ENCODE assay signal across 8 mouse cellular contexts in the genomic region with DNA sequence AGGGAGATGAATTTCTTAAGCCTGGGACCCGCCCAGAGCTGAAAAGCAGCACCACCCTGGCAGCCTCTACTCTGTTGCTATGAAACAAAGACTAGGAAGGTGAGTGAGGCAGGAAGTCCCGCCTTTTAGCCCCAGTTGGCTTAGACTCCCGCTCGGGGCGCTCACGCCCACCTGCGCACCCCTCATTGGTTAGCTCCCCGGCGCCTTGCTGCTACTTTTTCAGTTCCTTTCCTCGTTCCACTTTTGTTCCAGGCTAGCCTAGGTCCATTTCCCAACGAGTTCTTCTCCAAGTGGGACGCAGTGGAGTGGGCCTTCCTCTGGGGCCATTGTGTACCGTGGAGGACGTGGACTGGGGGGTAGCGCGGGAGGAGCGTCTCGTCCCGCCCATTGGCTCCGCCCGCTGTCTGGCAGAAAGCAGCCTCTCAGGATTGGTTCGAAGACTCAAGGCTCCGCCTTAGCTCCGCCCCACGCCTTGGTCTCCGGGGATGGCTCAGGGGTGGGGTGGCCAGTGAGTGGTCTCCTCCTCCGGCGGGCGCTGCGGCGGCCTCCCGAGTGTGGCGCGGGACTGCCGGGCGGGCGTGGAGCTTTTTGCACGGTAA. TPM values are rescaled to one million over a fixed set of nuclear protein-coding genes. Genes with fewer than 3 reads are reported as not detected.
DNase-seq lines count a peak whose midpoint lies in the region; ATAC-seq and TF ChIP-seq lines count a peak whose summit lies in the region.

Cblb (plus strand) TSS at position 135 of the 599 bp plus-strand sequence.

- peaks cover 3% of the 10 kb centered on the region; the same call in 1 of the 2 replicates for H3K27me3 ChIP-seq in G1E (ENCODE audit: insufficient read depth, low read length)
- no peaks in the 10 kb centered on the region for H3K27me3 ChIP-seq in forebrain, postnatal 0 days (ENCODE audit: insufficient read depth, low read length)
- H3K27me3 ChIP-seq in lung, embryonic 15.5 days, result no peaks in the 10 kb centered on the region

- peak within 1 kb of the TSS; percentile 92 for H3K4me3 ChIP-seq in G1E (ENCODE audit: low read depth, low read length)
- H3K4me3 ChIP-seq in forebrain, postnatal 0 days (ENCODE audit: low read depth, low read length), result peak within 1 kb of the TSS; percentile 96
- H3K4me3 ChIP-seq in lung, embryonic 15.5 days, result peak within 1 kb of the TSS; percentile 89

- peaks cover 4% of the 10 kb centered on the region; the same call in 1 of the 2 replicates for H3K4me1 ChIP-seq in G1E (ENCODE audit: insufficient read depth, low read depth, low read length)
- peaks cover 15% of the 10 kb centered on the region for H3K4me1 ChIP-seq in forebrain, postnatal 0 days (ENCODE audit: insufficient read depth)
- H3K4me1 ChIP-seq in lung, embryonic 15.5 days, result peaks cover 27% of the 10 kb centered on the region

- H3K9me3 ChIP-seq in G1E (replicated peaks), result no peaks in the 10 kb centered on the region
- no peaks in the 10 kb centered on the region for H3K9me3 ChIP-seq in forebrain, postnatal 0 days (ENCODE audit: low read length)
- H3K9me3 ChIP-seq in lung, embryonic 15.5 days, result no peaks in the 10 kb centered on the region

- H3K27ac ChIP-seq in forebrain, postnatal 0 days (ENCODE audit: low read depth, low read length), result peak within 1 kb of the TSS; percentile 94
- H3K27ac ChIP-seq in lung, embryonic 15.5 days, result peak within 1 kb of the TSS; percentile 99

- WGBS in forebrain, postnatal 0 days, result under 1% methylated on average over 38 of the region's 38 CpGs
- WGBS in lung, embryonic 15.5 days, result under 1% methylated on average over 38 of the region's 38 CpGs

- H3K36me3 ChIP-seq in G1E (replicated peaks), result peaks cover 20% of the 10 kb centered on the region
- H3K36me3 ChIP-seq in forebrain, postnatal 0 days (ENCODE audit: insufficient read depth), result no peaks in the 10 kb centered on the region
- peaks cover 13% of the 10 kb centered on the region; the same call in 1 of the 2 replicates for H3K36me3 ChIP-seq in lung, embryonic 15.5 days

- peak; percentile 99 for DNase-seq in G1E (ENCODE audit: low spot score)
- peak; percentile 95 to 99 for DNase-seq in cerebellum, adult 18-20 months
- peak; percentile 98 for DNase-seq in forebrain, postnatal 0 days
- peak; percentile 99 for DNase-seq in heart, postnatal 4 days
- peak; percentile 96 to 97 for DNase-seq in layer of hippocampus, adult 8-10 months (ENCODE audit: low spot score in 2 of 2)
- peak; percentile 97 for DNase-seq in ovary, adult 18-20 months (ENCODE audit: low spot score)
- peak; percentile 97 for DNase-seq in thymus, postnatal 0 days (ENCODE audit: low spot score)

- H3K4me2 ChIP-seq in forebrain, postnatal 0 days (ENCODE audit: low read depth), result peak within 1 kb of the TSS; percentile 60
- H3K4me2 ChIP-seq in lung, embryonic 15.5 days, result peak within 1 kb of the TSS; percentile 63

- ATAC-seq in G1E (ENCODE audit: extremely low read depth, insufficient number of reproducible peaks, low FRiP score, poor library complexity, severe bottlenecking), result peak; percentile 95
- peak; percentile 99 for ATAC-seq in forebrain, postnatal 0 days
- ATAC-seq in lung, embryonic 15.5 days (ENCODE audit: borderline replicate concordance, extremely low read depth, low FRiP score, low TSS enrichment), result peak; percentile 99

- TF ChIP-seq CTCF in G1E (IDR thresholded peaks at IDR 0.05; ENCODE audit: low read depth, low read length), result no peak
- peak; percentile 31; the same call in 1 of the 2 replicates for TF ChIP-seq CTCF in forebrain, postnatal 0 days (IDR thresholded peaks at IDR 0.05; ENCODE audit: low read depth)

- H3K9ac ChIP-seq in forebrain, postnatal 0 days, result peak within 1 kb of the TSS; percentile 92
- H3K9ac ChIP-seq in lung, embryonic 15.5 days, result peak within 1 kb of the TSS; percentile 88

RNA-seq across cellular contexts. Expression of gene Cblb, which starts in this region (rescaled TPM):
- total RNA-seq in G1E (2014; fragmentation: Nextera tagmentation) (31.9 and 36.9 TPM in 2 replicates), G1E (2017) (7.0 and 9.1 TPM in 2 replicates)
- 3.1 and 5.4 TPM in 2 replicates for polyA plus RNA-seq in G1E (2012)
- total RNA-seq in forebrain, postnatal 0 days (2014; rRNA removed), result 12.0 and 14.5 TPM in 2 replicates
- polyA plus RNA-seq in forebrain, postnatal 0 days (2015; fragmentation: Nextera tagmentation; extraction: Ambion mirVana), result 6.5 TPM in 2 replicates
- 10 to 100 TPM; 15.4 to 17.2 TPM for total RNA-seq in heart, postnatal 4 days (2021)
- 10 to 100 TPM; 24.8 to 34.7 (median 32.1) TPM for total RNA-seq in layer of hippocampus, adult 8-10 months (2022)
- polyA plus RNA-seq in lung, embryonic 15.5 days (2015; fragmentation: Nextera tagmentation; extraction: Ambion mirVana), result 11.1 and 14.6 TPM in 2 replicates
- polyA plus RNA-seq in thymus, postnatal 0 days (2015; fragmentation: Nextera tagmentation; extraction: Ambion mirVana), result 8.9 and 9.0 TPM in 2 replicates

Comparison
In these comparisons a context has a peak if more than half of its experiments do, and no peak if none do; other contexts are left out.
1. Peak in every context shown above with its lines: DNase-seq, ATAC-seq, H3K4me3 ChIP-seq and H3K27ac ChIP-seq.